Mouse (Mus musculus) stomach, embryonic 15.5 days (tissue): ENCODE results near the gene Zfp523. TPM values are rescaled to one million over a fixed set of nuclear protein-coding genes. Genes with fewer than 3 reads are reported as not detected.

Experiments used
- ATAC-seq: fragments of 200-750 bp; cut with Nextera tagmentation; 2 replicates; pipeline ENCODE4 v1.8.0; 2017; ENCODE audit warnings: low read depth, moderate number of reproducible peaks, moderate TSS enrichment; ENCODE audit not compliant: insufficient read depth, low FRiP score
- H3K27ac ChIP-seq: fragments of 300-500 bp; sonication (generic); 2 replicates; pipeline ENCODE4 v1.5.1; 2015; ENCODE audit warnings: mild to moderate bottlenecking, inconsistent platforms
- H3K27me3 ChIP-seq: fragments of 300-500 bp; sonication (generic); replicated peaks from 2 replicates; pipeline ENCODE4 v1.6.1; 2015; ENCODE audit warnings: inconsistent platforms
- H3K36me3 ChIP-seq: fragments of 300-500 bp; sonication (generic); 2 replicates; pipeline ENCODE4 v1.6.1; 2015; ENCODE audit warnings: inconsistent platforms
- H3K4me1 ChIP-seq: fragments of 300-500 bp; sonication (generic); 2 replicates; pipeline ENCODE4 v1.6.1; 2015; ENCODE audit warnings: inconsistent platforms
- H3K4me2 ChIP-seq: fragments of 300-500 bp; sonication (generic); 2 replicates; pipeline ENCODE4 v1.6.1; 2015; ENCODE audit warnings: mild to moderate bottlenecking, inconsistent platforms
- H3K4me3 ChIP-seq: fragments of 300-500 bp; sonication (generic); replicated peaks from 2 replicates; pipeline ENCODE4 v1.5.1; 2015; ENCODE audit warnings: inconsistent platforms
- H3K9ac ChIP-seq: fragments of 300-500 bp; sonication (generic); 2 replicates; pipeline ENCODE4 v1.6.1; 2015; ENCODE audit warnings: inconsistent platforms
- H3K9me3 ChIP-seq: fragments of 300-500 bp; sonication (generic); 2 replicates; pipeline ENCODE4 v1.6.1; 2016; ENCODE audit warnings: inconsistent platforms
- WGBS: fragments of 180-500 bp; shearing (Covaris S2); methylation state at CpG from one replicate; pipeline ENCODE4 v1.1.7; 2015; 5-methylcytosine and 5-hydroxymethylcytosine counted together
- polyA plus RNA-seq: library from polyadenylated mRNA; unstranded; fragments of >200 nt; fragmentation: Nextera tagmentation; extraction: Ambion mirVana; gene quantifications from 2 replicates; pipeline ENCODE4 v1.2.1, GENCODE M21; 2015

Zfp523 gene
- polyA plus RNA-seq, 1 experiment from 2014 or later = 28.1 TPM

DNA sequence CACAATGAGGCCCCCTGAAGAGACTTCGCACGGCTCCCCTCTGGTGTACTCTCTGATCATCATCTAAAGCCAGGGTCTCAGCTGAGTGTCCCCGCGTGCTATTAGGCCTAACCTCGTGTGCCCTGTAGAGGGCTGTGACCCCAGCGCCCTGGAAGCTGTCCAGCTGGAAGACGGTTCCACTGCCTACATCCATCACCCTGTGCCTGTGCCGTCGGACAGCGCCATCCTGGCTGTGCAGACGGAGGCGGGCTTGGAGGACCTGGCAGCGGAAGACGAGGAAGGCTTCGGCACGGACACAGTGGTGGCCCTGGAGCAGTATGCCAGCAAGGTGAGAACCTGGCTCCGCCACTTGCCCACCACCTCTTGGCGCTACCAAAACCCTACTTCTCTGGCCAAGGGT, 20.7 kb downstream of the Zfp523 start:
- WGBS = 59% methylated on average over 18 of the region's 18 CpGs
- Histone ChIP-seq H3K36me3 (peaks cover 27% of the 10 kb centered on the region), H3K9me3 (no peaks in the 10 kb centered on the region), H3K4me3 (no peak overlapping the region), H3K4me2 (no peak overlapping the region), H3K27me3 (no peaks in the 10 kb centered on the region), H3K9ac (no peak overlapping the region), H3K27ac (no peak overlapping the region), H3K4me1 (no peaks in the 10 kb centered on the region)
- ATAC-seq = no peak; the same call in 1 of the 2 replicates

DNA sequence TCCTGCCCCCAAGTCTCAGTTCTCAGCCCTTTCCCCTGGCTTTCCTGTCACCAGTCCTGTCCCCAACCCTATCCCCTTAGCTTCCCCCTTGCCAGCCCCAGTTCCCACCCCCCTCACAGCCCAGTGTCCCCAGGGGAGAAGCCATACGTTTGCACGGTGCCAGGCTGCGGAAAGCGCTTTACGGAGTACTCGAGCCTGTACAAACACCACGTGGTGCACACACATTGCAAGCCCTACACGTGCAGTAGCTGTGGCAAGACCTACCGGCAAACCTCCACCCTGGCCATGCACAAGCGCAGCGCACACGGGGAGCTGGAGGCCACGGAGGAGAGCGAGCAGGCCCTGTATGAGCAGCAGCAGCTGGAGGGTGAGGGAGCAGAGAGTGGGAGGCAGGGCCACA, 25.1 kb downstream of the Zfp523 start:
- 78% methylated on average over 14 of the region's 14 CpGs for WGBS
- ATAC-seq = no peak

DNA sequence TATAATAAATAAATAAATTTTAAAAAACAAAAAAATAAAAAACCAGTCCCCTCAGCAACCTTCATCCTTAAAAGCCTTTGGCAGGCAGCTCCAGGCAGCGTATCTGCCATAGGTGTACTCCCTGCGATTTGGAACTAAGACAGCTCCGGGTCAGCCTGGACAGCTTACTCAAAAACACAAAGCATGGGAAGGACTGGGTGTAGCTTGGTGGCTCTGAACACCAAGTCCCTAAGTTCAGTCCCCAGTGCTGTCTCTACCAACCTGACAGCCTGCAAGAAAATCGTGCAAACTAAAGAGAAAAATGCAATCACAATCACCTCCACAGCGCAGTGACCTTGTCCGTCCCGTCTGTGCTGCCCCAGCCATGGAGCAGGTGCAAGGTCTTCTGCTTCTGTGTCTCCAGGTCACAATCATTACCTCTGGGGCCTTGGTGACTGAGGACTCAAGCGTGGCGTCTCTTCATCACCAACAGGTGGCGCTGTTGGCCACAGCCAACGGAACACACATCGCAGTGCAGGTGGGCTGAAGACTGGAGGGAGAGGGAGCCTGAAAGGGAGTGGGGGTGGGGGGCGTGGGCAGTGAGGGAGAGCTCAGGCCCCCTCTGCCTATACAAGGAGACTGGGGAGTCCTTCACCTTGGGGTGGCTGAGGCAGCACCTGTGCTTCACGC, 27.3 kb downstream of the Zfp523 start:
- Histone ChIP-seq H3K9ac (no peak overlapping the region), H3K4me3 (no peak overlapping the region), H3K4me1 (peaks cover 12% of the 10 kb centered on the region), H3K9me3 (no peaks in the 10 kb centered on the region), H3K4me2 (no peak overlapping the region), H3K27ac (no peak overlapping the region), H3K36me3 (peaks cover 20% of the 10 kb centered on the region; the same call in 1 of the 2 replicates), H3K27me3 (no peaks in the 10 kb centered on the region)
- ATAC-seq = no peak
- WGBS = 36% methylated on average over 14 of the region's 14 CpGs

More for the DNA sequence above, 25.1 kb downstream of the Zfp523 start:
- Histone ChIP-seq H3K4me3 (no peak overlapping the region), H3K4me2 (no peak overlapping the region), H3K27ac (no peak overlapping the region), H3K36me3 (peaks cover 28% of the 10 kb centered on the region; the same call in 1 of the 2 replicates), H3K9ac (no peak overlapping the region), H3K9me3 (no peaks in the 10 kb centered on the region), H3K4me1 (peaks cover 2% of the 10 kb centered on the region; the same call in 1 of the 2 replicates), H3K27me3 (no peaks in the 10 kb centered on the region)

DNA sequence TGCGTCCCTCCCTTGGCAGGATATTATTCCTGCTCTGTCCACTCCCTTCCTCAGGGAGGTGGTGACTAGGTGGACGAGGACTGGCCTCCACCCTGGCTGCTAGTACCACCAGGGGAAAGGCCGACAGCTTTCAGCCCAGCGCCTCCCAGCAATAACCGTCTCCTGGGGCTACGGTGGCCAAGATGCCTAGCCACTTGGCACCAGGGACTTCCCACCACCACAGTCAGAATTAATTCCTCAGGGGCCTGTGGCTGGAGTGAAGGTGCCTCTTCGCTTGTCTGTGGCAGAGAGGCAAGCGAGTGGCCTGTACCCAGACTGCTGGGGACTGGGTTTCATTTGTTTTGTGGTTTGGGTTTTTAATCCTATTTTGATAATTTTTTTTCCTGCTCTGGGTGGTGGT, 28.5 kb downstream of the Zfp523 start:
- Histone ChIP-seq H3K4me1 (peaks cover 12% of the 10 kb centered on the region), H3K4me3 (no peak overlapping the region), H3K36me3 (peaks cover 15% of the 10 kb centered on the region; the same call in 1 of the 2 replicates), H3K27ac (no peak overlapping the region), H3K27me3 (no peaks in the 10 kb centered on the region), H3K4me2 (no peak overlapping the region), H3K9ac (no peak overlapping the region), H3K9me3 (no peaks in the 10 kb centered on the region)
- WGBS = 90% methylated on average over 8 of the region's 8 CpGs
- ATAC-seq = no peak

DNA sequence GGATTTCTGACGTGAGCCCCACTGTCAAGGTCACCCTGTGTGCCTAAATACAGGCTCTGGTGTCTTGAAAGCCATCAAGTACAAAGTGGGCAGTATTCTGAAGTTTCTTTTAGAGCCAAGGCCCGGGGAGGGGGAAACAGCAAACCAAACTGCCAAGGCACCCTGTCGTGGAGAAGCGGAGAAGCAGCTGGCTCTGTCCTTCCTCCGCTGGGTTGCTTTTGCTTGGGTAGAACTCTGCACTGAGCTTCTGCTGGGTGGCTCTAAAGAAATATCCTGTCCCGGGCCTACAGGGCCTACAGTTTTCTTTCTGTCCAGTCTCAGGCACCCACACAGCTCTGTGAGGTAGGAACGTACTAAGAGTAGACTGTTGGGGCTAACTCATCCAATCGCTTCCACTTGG, 30.2 kb downstream of the Zfp523 start:
- peak overlapping the region; percentile 89 for H3K27ac ChIP-seq

DNA sequence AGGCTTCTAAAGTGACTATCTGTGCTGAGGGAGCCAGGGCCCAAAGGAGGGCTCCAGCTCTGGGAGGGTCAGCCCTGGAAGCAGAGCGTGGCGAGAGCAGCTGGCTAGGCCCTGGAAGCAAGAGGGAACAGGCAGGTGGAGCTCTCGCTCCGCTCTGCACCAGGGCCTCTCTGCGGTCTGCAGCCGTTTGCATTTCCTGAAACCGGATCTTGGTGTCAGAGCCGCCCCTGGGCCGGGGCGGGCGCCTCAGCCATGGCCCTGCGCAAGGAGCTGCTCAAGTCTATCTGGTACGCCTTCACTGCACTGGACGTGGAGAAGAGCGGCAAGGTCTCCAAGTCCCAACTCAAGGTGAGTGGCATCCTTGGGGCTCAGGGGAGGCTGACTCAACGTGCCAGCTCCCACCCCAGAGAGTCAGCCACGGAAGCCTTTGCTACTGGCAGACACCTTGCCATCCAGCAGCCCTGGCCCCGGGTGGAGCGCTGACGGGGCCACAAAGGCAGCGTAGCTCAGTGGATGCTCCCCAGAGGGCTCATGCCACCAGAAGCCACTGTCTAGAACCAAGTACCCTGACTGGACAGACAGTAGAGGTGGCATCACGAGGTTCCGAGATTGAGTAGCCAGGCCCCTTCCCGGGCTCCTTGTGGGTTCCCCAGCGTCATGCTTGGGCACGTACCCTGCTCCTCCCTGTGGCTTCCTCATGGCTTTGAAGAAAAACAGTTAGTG, 30.8 kb downstream of the Zfp523 start, which contains the start of gene Def6:
Gene Def6 (plus strand): TSS at position 188 of the 723 bp plus-strand sequence.
- 18% methylated on average over 26 of the region's 26 CpGs for WGBS
- Histone ChIP-seq H3K9me3 (no peaks in the 10 kb centered on the region), H3K27ac (peak within 1 kb of the TSS; percentile 89)

More for the DNA sequence above, 30.2 kb downstream of the Zfp523 start:
- no peaks in the 10 kb centered on the region for H3K27me3 ChIP-seq
- no peak overlapping the region for H3K9ac ChIP-seq
- WGBS = 65% methylated on average over 8 of the region's 8 CpGs
- H3K36me3 ChIP-seq = peaks cover 6% of the 10 kb centered on the region; the same call in 1 of the 2 replicates
- 0 out of 2 replicates have a peak, but pooled peaks have one; percentile 8 for ATAC-seq
- peaks cover 12% of the 10 kb centered on the region for H3K4me1 ChIP-seq
- H3K9me3 ChIP-seq = no peaks in the 10 kb centered on the region
- no peak overlapping the region for H3K4me3 ChIP-seq
- H3K4me2 ChIP-seq = peak overlapping the region; percentile 80

DNA sequence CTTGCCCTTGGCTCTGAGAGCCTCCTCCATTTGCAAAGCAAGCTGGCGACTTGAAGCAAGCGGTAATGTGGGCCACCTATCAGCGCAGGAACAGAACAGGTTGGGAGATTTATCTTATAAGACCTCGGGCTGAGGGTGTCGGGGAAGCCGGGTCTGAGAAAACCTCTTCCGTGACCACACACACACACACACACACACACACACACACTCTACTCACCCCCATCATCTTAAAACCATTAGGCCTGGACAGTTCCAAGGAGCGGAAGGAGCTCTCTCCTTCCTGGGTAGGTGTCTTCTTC, 31.3 kb downstream of the Zfp523 start:
- H3K4me1 ChIP-seq = peaks cover 12% of the 10 kb centered on the region
- H3K9ac ChIP-seq = peak overlapping the region; percentile 48; the same call in 1 of the 2 replicates
- no peak for ATAC-seq
- WGBS = 62% methylated on average over 8 of the region's 8 CpGs
- H3K27me3 ChIP-seq = no peaks in the 10 kb centered on the region
- H3K36me3 ChIP-seq = no peaks in the 10 kb centered on the region
- no peaks in the 10 kb centered on the region for H3K9me3 ChIP-seq
- H3K4me3 ChIP-seq = peak overlapping the region; percentile 44
- H3K27ac ChIP-seq = peak overlapping the region; percentile 89; the same call in 1 of the 2 replicates
- H3K4me2 ChIP-seq = peak overlapping the region; percentile 80

More for the DNA sequence above, 30.8 kb downstream of the Zfp523 start, which contains the start of gene Def6:
- Histone ChIP-seq H3K4me3 (peak within 1 kb of the TSS; percentile 44), H3K9ac (peak within 1 kb of the TSS; percentile 48), H3K36me3 (peaks cover 4% of the 10 kb centered on the region; the same call in 1 of the 2 replicates), H3K4me1 (peaks cover 12% of the 10 kb centered on the region), H3K27me3 (no peaks in the 10 kb centered on the region), H3K4me2 (peak within 1 kb of the TSS; percentile 80)
- peak; percentile 86 for ATAC-seq

DNA sequence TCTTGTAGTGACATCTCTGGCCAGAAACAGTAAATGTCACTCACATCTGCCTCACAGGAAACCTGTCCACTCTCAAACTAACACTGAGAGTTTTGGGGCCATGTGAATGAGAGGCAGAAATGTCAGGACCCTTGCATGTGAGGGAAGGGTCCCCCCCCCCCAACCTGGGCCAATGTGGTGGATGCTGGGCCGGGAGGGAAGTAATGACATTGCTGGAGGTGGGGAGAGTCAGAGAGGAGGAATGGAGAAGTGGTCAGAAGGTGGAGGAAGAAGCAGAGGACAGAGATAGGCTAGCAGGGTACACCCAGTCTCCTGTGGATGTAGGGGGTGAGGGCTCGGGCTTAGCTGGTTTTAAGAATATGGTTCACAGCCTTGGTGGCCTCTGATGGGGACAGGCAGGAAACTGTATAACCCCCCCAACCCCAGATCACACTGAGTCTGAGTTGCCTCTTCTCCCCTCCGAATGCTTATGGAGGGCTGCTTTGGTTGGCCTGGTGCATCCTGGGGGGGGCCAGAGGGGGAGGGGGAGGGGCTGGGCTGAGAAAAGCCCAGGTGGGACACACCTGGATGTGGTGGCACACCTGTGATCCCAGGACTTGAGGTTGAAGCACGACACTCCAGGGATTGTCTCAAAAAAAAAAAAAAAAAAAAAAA, 32.7 kb downstream of the Zfp523 start:
- WGBS = 60% methylated on average over 4 of the region's 4 CpGs
- Histone ChIP-seq H3K9ac (no peak overlapping the region), H3K4me3 (no peak overlapping the region), H3K27me3 (no peaks in the 10 kb centered on the region), H3K9me3 (no peaks in the 10 kb centered on the region), H3K36me3 (no peaks in the 10 kb centered on the region), H3K4me1 (peaks cover 12% of the 10 kb centered on the region), H3K27ac (no peak overlapping the region), H3K4me2 (no peak overlapping the region)
- no peak for ATAC-seq

DNA sequence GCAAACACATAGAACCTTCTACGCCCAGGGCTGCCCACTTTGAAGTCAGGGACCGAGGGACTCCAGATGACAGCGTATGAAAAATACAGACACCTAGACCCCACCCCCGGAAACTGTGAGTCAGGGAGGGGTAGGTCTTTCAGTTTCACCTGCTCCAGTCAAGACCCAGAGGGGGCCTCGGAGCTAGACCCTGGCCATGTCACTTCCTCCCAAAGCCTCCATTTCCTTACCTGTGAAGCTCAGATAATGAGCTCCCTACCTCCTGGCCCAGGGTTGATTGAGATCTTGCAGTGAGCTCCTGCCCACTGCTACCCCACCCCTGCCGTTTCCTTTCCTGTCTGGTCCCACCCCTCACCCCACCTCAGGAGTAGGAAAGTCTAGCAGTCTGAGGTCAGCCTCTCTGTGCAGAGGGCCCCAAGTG, 35.0 kb downstream of the Zfp523 start:
- ATAC-seq = no peak
- no peaks in the 10 kb centered on the region for H3K9me3 ChIP-seq
- no peak overlapping the region for H3K9ac ChIP-seq
- H3K4me1 ChIP-seq = peaks cover 11% of the 10 kb centered on the region
- H3K27ac ChIP-seq = no peak overlapping the region
- no peaks in the 10 kb centered on the region for H3K27me3 ChIP-seq
- no peaks in the 10 kb centered on the region for H3K36me3 ChIP-seq
- no peak overlapping the region for H3K4me2 ChIP-seq
- WGBS = 69% methylated on average over 6 of the region's 6 CpGs
- no peak overlapping the region for H3K4me3 ChIP-seq

DNA sequence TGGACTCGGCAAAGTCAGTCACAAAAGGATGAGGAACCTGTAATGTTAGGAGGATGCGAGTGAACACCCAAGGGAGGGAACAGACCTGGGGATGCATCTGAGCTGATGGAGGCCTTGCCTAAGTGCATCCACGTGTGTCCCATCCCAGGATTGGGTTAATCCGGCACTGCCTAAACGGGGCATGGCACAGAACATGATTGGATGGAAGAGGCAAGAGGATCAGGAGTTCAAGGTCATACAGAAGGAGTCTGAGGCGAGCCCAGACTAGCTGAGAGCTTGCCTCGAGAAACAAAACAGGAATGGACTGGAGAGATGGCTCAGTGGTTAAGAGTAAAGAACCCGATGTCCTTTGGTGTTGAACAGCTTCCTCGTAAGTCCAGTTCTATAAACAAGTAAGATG, 35.5 kb downstream of the Zfp523 start:
- Histone ChIP-seq H3K9ac (no peak overlapping the region), H3K9me3 (no peaks in the 10 kb centered on the region), H3K4me1 (peaks cover 8% of the 10 kb centered on the region), H3K4me2 (no peak overlapping the region), H3K4me3 (no peak overlapping the region), H3K36me3 (no peaks in the 10 kb centered on the region), H3K27ac (no peak overlapping the region; the same call in 1 of the 2 replicates), H3K27me3 (no peaks in the 10 kb centered on the region)
- 55% methylated on average over 9 of the region's 9 CpGs for WGBS
- ATAC-seq = no peak

DNA sequence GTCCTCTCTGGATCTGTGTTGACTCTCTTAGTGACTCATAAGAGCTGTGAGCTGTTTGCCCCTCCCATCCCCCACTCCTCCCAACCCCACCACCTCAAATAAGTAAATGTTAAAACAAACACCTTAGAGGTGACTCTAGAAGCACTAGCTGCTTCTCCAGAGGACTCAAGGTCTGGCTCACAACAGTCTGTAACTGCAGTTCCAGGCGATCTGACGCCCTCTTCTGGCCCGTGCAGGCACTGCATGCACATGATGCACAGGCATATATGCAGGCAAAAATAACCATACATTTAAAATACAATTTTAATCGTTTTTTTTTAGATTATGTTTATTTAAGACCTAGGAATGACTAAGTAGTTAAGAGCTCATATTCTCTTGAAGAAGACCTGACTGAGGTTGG, 36.3 kb downstream of the Zfp523 start:
- Histone ChIP-seq H3K27ac (no peak overlapping the region; the same call in 1 of the 2 replicates), H3K27me3 (no peaks in the 10 kb centered on the region), H3K4me3 (no peak overlapping the region), H3K36me3 (no peaks in the 10 kb centered on the region), H3K4me2 (no peak overlapping the region), H3K9me3 (no peaks in the 10 kb centered on the region), H3K4me1 (0 out of 2 replicates have a peak, but pooled peaks cover 9% of the 10 kb centered on the region), H3K9ac (no peak overlapping the region)
- ATAC-seq = peak; percentile 45; the same call in 1 of the 2 replicates
- WGBS = 28% methylated on average over 4 of the region's 4 CpGs
